Mouse (Mus musculus): Measurements from ENCODE around the gene Plekhg5. TPM values are rescaled to one million over a fixed set of nuclear protein-coding genes. Genes with fewer than 3 reads are reported as not detected.

The Plekhg5 gene
- polyA plus RNA-seq, 1 experiment: 11.8 TPM

DNA sequence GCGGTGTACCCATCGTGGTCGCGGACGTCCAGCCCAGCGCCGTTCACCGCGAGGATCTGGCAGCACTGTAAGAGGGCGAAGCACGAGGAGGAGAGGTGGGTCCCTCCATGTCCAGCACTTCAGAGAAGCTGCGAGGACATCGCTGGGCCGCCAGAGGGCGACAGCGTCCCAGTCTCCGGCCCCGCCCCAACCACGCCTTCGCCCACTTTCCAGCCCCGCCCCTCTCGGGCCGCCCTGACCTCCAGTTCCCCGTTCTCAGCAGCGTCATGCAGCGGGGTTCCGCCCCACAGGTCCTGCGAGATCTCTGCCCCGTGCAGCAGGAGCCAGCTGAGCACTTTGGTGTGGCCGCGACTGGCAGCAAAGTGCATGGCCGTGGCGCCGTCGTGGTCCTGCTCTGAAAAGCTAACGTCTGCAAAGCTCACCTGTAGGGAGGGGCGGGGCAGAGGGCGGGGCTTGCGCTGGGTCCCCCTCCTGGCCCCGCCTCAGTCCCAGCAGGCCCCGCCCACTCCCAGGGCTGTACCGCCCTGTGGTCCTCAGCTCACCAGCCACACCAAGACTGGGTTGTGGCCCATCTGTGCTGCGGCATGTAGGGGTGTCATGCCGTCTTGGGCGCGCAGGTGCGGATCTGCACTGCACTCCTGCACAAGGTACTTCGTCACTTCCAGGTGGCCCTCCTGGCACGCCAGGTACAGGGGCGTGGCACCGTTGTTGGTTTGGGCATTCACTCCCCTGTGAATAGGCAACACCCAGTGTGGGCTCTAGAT is 66.4 kb downstream of the Plekhg5 start:
- 3% methylated on average over 48 of the region's 51 CpGs for WGBS
- H3K27me3 ChIP-seq (ENCODE audit: control insufficient read depth, insufficient read depth, low read length): no peaks in the 10 kb centered on the region
- peak; percentile 73 to 79 for DNase-seq
- peaks cover 3% of the 10 kb centered on the region for H3K4me1 ChIP-seq (ENCODE audit: control insufficient read depth, insufficient read depth, low read length)
- no peak for TF ChIP-seq POLR2A (IDR thresholded peaks at IDR 0.05; ENCODE audit: borderline replicate concordance, insufficient read depth, low read length)
- peak; percentile 87 for TF ChIP-seq CTCF (IDR thresholded peaks at IDR 0.05; ENCODE audit: borderline replicate concordance, insufficient read depth, low read depth, low read length)
- peak overlapping the region; percentile 59 for H3K4me3 ChIP-seq (replicated peaks; ENCODE audit: insufficient read depth, low read depth, low read length)
- H3K27ac ChIP-seq (ENCODE audit: insufficient read depth, low read length): no peak overlapping the region

DNA sequence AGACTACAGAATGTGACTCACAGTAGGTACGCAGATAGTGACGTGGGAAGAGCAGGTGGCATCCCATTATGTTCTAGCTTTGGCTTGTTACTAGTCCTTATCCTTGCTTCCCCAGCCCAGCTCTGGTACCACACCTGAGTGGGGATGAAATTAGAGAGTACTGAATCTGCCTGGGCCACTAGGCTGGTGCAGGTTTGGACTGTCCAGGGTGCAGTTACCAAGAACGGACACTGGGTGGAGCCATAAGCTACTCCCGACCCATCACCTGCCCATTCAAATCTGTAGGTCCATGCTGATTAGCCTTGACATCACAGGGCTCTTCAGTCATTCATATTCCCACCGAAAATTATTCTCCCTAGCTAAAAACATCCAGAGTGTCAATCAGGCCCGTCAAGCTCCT is 68.1 kb downstream of the Plekhg5 start:
- Histone ChIP-seq H3K27me3 (ENCODE audit: control insufficient read depth, insufficient read depth, low read length) (no peaks in the 10 kb centered on the region), H3K4me1 (ENCODE audit: control insufficient read depth, insufficient read depth, low read length) (peaks cover 3% of the 10 kb centered on the region), H3K4me3 (replicated peaks; ENCODE audit: insufficient read depth, low read depth, low read length) (no peak overlapping the region), H3K27ac (ENCODE audit: insufficient read depth, low read length) (no peak overlapping the region)
- TF ChIP-seq CTCF (IDR thresholded peaks at IDR 0.05; ENCODE audit: borderline replicate concordance, insufficient read depth, low read depth, low read length) (peak; percentile 66), POLR2A (IDR thresholded peaks at IDR 0.05; ENCODE audit: borderline replicate concordance, insufficient read depth, low read length) (no peak)
- DNase-seq: peak; percentile 29 to 47
- 34% methylated on average over 6 of the region's 6 CpGs for WGBS

DNA sequence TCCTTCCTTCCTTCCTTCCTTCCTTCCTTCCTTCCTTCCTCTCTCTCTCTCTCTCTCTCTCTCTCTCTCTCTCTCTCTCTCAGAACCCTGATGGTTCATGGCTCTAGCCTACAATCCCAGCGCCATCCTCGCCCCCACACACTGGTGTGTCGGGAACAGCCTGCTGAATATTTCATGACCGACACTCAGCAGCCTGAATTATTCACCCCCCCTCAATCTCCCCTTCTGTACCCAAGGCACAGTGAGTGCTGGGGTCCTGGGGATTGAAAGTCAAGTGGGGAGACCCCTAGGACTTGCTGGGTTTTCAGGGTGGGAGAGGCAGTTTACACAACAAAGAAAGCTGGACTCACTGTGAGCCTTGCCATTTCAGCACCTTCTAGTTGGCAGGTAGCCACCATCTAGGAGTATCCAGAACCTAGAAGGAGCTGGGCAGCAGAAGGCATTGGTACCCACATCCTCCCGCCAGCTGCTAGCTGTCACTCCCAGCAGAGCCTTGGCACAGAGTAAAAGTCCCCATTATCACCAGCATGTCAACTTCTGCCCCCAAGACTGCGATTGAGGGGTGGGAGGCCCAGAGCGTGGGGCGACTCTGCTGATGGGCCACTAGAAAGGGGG is 69.3 kb downstream of the Plekhg5 start:
- 28% methylated on average over 8 of the region's 8 CpGs for WGBS
- H3K27ac ChIP-seq (ENCODE audit: insufficient read depth, low read length): no peak overlapping the region
- no peaks in the 10 kb centered on the region for H3K27me3 ChIP-seq (ENCODE audit: control insufficient read depth, insufficient read depth, low read length)
- peaks cover 3% of the 10 kb centered on the region for H3K4me1 ChIP-seq (ENCODE audit: control insufficient read depth, insufficient read depth, low read length)
- TF ChIP-seq POLR2A (IDR thresholded peaks at IDR 0.05; ENCODE audit: borderline replicate concordance, insufficient read depth, low read length) (no peak), CTCF (IDR thresholded peaks at IDR 0.05; ENCODE audit: borderline replicate concordance, insufficient read depth, low read depth, low read length) (no peak)
- DNase-seq: no peak
- no peak overlapping the region for H3K4me3 ChIP-seq (replicated peaks; ENCODE audit: insufficient read depth, low read depth, low read length)

DNA sequence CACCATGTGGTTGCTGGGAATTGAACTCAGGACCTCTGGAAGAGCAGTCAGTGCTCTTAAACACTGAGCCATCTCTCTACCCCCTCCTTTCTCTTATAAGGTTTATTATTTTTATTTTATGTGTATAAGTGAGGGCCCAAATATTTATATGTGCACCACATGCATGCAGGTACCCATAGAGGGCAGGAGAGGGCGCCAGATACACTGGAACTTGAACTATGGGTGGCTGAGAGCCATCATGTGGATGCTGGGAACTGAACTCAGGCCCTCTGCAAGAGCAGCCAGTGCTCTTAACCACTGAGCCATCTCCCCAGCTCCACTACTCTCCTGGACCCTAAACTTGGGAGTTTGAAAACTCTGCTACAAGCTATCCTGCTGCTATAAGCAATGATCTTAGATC is 71.3 kb downstream of the Plekhg5 start:
- DNase-seq: no peak
- no peaks in the 10 kb centered on the region for H3K27me3 ChIP-seq (ENCODE audit: control insufficient read depth, insufficient read depth, low read length)
- no peak for TF ChIP-seq CTCF (IDR thresholded peaks at IDR 0.05; ENCODE audit: borderline replicate concordance, insufficient read depth, low read depth, low read length)
- no peak for TF ChIP-seq POLR2A (IDR thresholded peaks at IDR 0.05; ENCODE audit: borderline replicate concordance, insufficient read depth, low read length)
- H3K4me1 ChIP-seq (ENCODE audit: control insufficient read depth, insufficient read depth, low read length): peaks cover 3% of the 10 kb centered on the region
- H3K4me3 ChIP-seq (replicated peaks; ENCODE audit: insufficient read depth, low read depth, low read length): no peak overlapping the region
- WGBS: 68% methylated on average over 1 of the region's 1 CpGs
- no peak overlapping the region for H3K27ac ChIP-seq (ENCODE audit: insufficient read depth, low read length)

DNA sequence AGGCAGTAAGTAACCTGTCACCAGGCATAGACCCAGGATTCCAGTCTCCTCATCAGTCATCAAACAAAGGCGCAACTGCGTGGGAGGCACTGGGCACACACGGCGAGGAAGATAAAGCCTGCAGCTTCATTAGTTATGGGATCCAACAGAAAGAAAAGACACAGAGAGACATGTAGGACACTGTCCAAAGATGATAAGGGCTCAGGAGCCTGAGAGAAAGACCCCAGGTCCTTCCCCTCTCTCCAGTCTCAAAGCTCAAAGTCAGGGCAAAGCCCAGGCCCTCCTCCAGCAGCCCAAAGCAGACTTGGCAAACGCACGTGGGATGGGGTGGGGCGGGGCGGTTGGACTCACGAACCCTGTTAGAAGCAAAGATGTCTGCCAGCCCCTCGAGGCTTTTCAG is 73.2 kb downstream of the Plekhg5 start:
- no peaks in the 10 kb centered on the region for H3K4me1 ChIP-seq (ENCODE audit: control insufficient read depth, insufficient read depth, low read length)
- no peak overlapping the region for H3K4me3 ChIP-seq (replicated peaks; ENCODE audit: insufficient read depth, low read depth, low read length)
- WGBS: 58% methylated on average over 10 of the region's 10 CpGs
- no peak for TF ChIP-seq POLR2A (IDR thresholded peaks at IDR 0.05; ENCODE audit: borderline replicate concordance, insufficient read depth, low read length)
- no peak for TF ChIP-seq CTCF (IDR thresholded peaks at IDR 0.05; ENCODE audit: borderline replicate concordance, insufficient read depth, low read depth, low read length)
- DNase-seq: no peak
- no peak overlapping the region for H3K27ac ChIP-seq (ENCODE audit: insufficient read depth, low read length)
- no peaks in the 10 kb centered on the region for H3K27me3 ChIP-seq (ENCODE audit: control insufficient read depth, insufficient read depth, low read length)

DNA sequence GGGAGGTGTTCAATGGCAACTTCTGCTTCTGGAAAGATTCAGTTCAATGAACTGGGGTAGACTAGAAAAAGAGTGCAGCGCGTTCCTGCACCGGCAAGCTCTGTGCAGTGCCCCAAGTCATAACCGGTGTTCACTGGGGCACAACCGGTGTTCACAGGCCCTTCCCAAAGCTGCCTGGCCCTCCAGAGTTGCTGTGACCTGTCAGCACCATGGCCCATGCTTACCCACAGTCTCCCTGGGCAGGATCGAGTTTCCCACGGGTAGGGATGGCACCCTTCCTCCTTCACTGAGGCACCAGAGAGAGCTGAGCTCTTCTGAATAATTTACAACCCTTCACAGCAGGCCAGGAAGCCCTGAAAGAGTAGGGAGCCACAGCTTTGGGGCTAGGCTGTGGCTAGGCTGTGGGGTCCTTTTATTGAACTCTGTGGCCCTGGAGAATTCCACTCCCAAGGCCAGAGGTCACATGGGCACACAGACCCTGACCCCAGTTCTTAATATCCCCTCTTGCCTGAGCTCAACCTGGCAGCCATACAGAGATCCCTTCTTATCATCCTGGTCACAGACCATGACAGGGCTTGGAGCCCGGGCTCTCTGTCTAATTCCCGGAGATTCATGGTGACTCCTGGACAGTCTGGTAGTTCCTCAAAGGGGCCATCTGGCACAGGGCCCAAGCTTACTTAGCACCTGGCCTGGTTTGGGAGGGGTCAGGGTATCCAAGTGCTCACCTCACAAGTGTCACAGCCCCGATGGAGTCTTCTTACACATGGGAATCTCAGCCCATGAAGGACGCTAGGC is 73.9 kb downstream of the Plekhg5 start:
- no peak for DNase-seq
- TF ChIP-seq POLR2A (IDR thresholded peaks at IDR 0.05; ENCODE audit: borderline replicate concordance, insufficient read depth, low read length): no peak
- TF ChIP-seq CTCF (IDR thresholded peaks at IDR 0.05; ENCODE audit: borderline replicate concordance, insufficient read depth, low read depth, low read length): no peak
- no peaks in the 10 kb centered on the region for H3K4me1 ChIP-seq (ENCODE audit: control insufficient read depth, insufficient read depth, low read length)
- H3K4me3 ChIP-seq (replicated peaks; ENCODE audit: insufficient read depth, low read depth, low read length): no peak overlapping the region
- no peaks in the 10 kb centered on the region; the same call in 1 of the 2 replicates for H3K27me3 ChIP-seq (ENCODE audit: control insufficient read depth, insufficient read depth, low read length)
- WGBS: 62% methylated on average over 11 of the region's 11 CpGs
- H3K27ac ChIP-seq (ENCODE audit: insufficient read depth, low read length): no peak overlapping the region

DNA sequence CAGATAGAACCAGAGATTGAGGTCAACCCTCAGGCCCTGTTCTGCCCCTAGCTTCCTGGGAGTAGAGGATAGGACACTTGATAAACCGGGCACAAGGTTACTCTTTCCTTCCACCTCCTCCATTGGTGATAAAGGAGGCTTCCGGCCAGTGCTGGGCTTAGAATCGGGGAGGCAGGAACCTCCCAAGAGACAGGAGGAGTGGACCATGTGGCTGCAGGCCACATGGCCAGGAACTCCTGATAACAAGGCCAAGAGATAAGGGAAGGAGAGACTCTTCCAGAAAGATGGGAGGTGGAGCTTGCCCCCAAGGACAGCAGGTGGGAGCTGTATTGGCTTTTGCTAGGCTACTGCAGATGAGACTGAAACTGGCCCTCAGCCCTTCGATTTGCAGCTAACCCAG is 78.2 kb downstream of the Plekhg5 start:
- H3K4me1 ChIP-seq (ENCODE audit: control insufficient read depth, insufficient read depth, low read length): no peaks in the 10 kb centered on the region
- H3K27me3 ChIP-seq (ENCODE audit: control insufficient read depth, insufficient read depth, low read length): peaks cover 3% of the 10 kb centered on the region; the same call in 1 of the 2 replicates
- TF ChIP-seq POLR2A (IDR thresholded peaks at IDR 0.05; ENCODE audit: borderline replicate concordance, insufficient read depth, low read length) (no peak), CTCF (IDR thresholded peaks at IDR 0.05; ENCODE audit: borderline replicate concordance, insufficient read depth, low read depth, low read length) (no peak)
- no peak overlapping the region for H3K4me3 ChIP-seq (replicated peaks; ENCODE audit: insufficient read depth, low read depth, low read length)
- no peak for DNase-seq
- H3K27ac ChIP-seq (ENCODE audit: insufficient read depth, low read length): no peak overlapping the region
- 72% methylated on average over 4 of the region's 4 CpGs for WGBS

Data from cerebellum, adult 2 months (tissue).